Mouse (Mus musculus) kidney, postnatal 10 days (tissue): ENCODE data around the gene Sel1l3.

Source experiments
- DNase-seq: peaks from one replicate; pipeline ENCODE4 v3.0.0; 2021; ENCODE audit warnings: mixed read lengths

The Sel1l3 gene

GRCm38 (mm10) chr5:53139566-53139965 is 74.2 kb downstream of the Sel1l3 start:
- DNase-seq, result no peak

- no peak for DNase-seq
Measured at GRCm38 (mm10) chr5:53139140-53139539, 74.6 kb downstream of the Sel1l3 start.

GRCm38 (mm10) chr5:53138025-53138424 is 75.7 kb downstream of the Sel1l3 start:
- no peak for DNase-seq

GRCm38 (mm10) chr5:53135984-53136383 is 77.7 kb downstream of the Sel1l3 start:
- no peak for DNase-seq

GRCm38 (mm10) chr5:53134003-53134402 is 79.7 kb downstream of the Sel1l3 start:
- DNase-seq, result no peak

GRCm38 (mm10) chr5:53124701-53125100 is 89.0 kb downstream of the Sel1l3 start:
- DNase-seq, result no peak

- DNase-seq, result peak; percentile 73
Measured at GRCm38 (mm10) chr5:53123525-53124286, 90.0 kb downstream of the Sel1l3 start.

- DNase-seq, result no peak
Measured at GRCm38 (mm10) chr5:53119689-53120088, 94.0 kb downstream of the Sel1l3 start.

GRCm38 (mm10) chr5:53118212-53118611 is 95.5 kb downstream of the Sel1l3 start:
- DNase-seq, result no peak

- no peak for DNase-seq
Measured at GRCm38 (mm10) chr5:53114616-53115267, 99.0 kb downstream of the Sel1l3 start.

- DNase-seq, result no peak
Measured at GRCm38 (mm10) chr5:53112942-53113341, 100.8 kb downstream of the Sel1l3 start.

GRCm38 (mm10) chr5:53111036-53111435 is 102.7 kb downstream of the Sel1l3 start:
- DNase-seq, result peak; percentile 38

- peak; percentile 34 for DNase-seq
Measured at GRCm38 (mm10) chr5:53110225-53110624, 103.5 kb downstream of the Sel1l3 start.

GRCm38 (mm10) chr5:53108668-53109067 is 105.1 kb downstream of the Sel1l3 start:
- DNase-seq, result peak; percentile 23

- peak; percentile 57 for DNase-seq
Measured at GRCm38 (mm10) chr5:53108026-53108425, 105.7 kb downstream of the Sel1l3 start.

GRCm38 (mm10) chr5:53106731-53107130 is 107.0 kb downstream of the Sel1l3 start:
- DNase-seq, result no peak

- DNase-seq, result peak; percentile 37
Measured at GRCm38 (mm10) chr5:53106125-53106524, 107.6 kb downstream of the Sel1l3 start.

- peak; percentile 76 for DNase-seq
Measured at GRCm38 (mm10) chr5:53105716-53106115, 108.0 kb downstream of the Sel1l3 start.

GRCm38 (mm10) chr5:53104177-53104855 is 109.4 kb downstream of the Sel1l3 start:
- peak; percentile 57 for DNase-seq

GRCm38 (mm10) chr5:53101848-53102473 is 111.8 kb downstream of the Sel1l3 start:
- DNase-seq, result peak; percentile 62

GRCm38 (mm10) chr5:53091331-53091730 is 122.4 kb downstream of the Sel1l3 start:
- no peak for DNase-seq

- no peak for DNase-seq
Measured at GRCm38 (mm10) chr5:53087452-53087851, 126.3 kb downstream of the Sel1l3 start.

- DNase-seq, result peak; percentile 54
Measured at GRCm38 (mm10) chr5:53078453-53078852, 135.3 kb downstream of the Sel1l3 start.
